Mouse (Mus musculus): ENCODE measurements around the gene Sowaha.

Gene Sowaha

DNA sequence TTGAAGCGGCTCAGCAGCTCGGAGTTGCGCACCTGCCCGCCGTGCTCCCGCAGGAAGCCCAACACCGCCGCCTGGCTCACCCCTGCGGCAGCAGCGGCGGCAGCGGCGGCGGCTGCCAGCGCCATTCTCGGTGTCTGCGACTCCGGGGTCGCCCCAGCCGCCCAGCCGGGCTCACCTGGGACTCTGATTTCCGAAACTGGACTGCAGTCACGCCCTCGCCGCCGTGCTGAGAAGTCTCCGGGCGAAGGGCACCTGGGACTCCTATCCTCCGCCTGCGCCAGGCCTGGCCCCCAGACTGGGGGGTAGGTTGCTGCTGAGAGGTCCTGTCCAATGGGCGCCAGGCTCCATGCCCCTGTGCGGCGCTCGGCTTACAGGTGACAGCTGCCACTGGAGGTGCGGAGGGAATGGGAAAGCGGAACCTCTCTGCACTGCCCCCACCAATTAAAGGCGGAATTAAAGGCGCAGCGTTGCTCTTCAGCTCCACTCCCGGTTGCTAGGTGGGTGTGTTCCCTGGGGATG lies at the start of gene Sowaha, which contains the start of gene Gm9945:
Gene Sowaha, minus strand, starts transcription at position 492 of the 519 bp plus-strand sequence.
Gene Gm9945, plus strand, starts transcription at position 384 of the 519 bp plus-strand sequence.
- DNase-seq (ENCODE audit: extremely low read depth, low read depth, low spot score), result no peak

DNA sequence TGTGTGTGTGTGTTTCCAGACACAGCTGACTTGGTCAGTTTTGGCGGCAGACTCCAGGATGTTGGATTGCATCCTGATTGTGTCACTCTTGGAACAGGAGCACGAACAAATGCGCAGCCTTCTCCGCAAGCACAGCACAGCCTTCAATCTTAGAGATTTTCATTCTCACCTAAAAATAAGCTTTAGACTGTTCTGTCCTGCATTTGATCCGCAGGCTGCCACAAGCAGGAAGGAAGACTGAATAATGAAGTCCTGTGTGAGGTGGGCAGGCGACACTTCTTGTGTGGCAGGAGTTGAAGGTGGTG lies 49.1 kb upstream of the Sowaha start:
- DNase-seq (ENCODE audit: extremely low read depth, low read depth, low spot score), result no peak

DNA sequence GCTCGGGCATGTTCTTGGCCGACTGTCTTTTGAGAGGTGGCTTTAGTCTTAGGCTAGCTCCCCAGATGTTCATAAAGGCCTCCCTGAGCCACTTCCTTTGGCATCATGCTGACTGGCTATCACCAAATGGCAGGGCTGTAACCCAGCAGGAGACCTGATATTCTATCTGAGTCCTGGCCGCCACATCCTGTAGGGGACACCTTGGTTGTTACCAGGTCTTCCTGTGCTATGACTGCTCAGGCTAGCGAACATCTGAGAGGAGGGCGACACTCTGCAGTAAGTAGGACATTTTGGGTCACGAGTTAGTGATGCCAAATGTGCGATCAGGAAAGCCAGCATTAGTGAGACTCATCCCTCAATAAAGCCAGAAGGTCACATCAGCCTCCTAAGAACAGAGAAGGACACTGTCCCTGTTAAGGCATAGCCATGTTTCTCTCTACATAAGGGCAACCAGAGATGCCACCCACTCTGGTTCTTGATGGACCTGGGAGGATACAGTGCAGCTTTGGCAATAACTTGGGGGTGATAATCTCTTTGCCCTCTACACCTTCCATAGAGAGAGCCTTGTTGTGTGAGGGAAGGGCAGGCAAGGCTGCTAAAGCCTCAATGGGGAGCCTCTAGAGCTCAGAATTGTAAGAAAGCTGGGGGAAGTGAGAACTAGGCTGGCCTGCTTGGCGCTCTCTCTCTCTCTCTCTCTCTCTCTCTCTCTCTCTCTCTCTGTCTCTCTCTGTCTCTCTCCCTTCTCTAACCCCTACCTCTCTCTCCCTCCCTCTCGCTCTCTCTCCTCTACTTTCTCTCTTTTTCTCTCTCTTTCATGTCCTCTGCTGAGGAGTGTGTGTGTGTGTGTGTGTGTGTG lies 48.6 kb upstream of the Sowaha start:
- no peak for DNase-seq (ENCODE audit: extremely low read depth, low read depth, low spot score)

DNA sequence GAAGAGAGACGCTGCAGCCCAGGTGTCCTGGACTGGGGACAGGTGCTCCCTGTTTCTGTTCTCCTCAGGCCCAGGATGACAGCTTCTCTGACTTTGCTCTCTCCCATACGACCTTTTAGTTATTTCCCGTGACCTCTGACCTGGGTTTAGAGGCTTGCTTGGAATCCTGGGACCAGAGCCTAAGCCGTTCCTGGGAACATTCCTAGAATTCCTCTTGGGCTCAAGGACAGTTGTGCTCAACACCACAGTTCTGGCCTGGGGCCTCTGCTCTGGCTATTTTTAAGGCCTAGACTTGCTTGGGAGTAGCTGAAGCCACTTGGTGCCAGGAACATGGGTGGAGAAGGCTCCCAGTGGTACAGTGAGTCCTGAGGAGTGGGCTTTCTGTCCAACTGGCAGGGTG lies 45.4 kb upstream of the Sowaha start:
- no peak for DNase-seq (ENCODE audit: extremely low read depth, low read depth, low spot score)

DNA sequence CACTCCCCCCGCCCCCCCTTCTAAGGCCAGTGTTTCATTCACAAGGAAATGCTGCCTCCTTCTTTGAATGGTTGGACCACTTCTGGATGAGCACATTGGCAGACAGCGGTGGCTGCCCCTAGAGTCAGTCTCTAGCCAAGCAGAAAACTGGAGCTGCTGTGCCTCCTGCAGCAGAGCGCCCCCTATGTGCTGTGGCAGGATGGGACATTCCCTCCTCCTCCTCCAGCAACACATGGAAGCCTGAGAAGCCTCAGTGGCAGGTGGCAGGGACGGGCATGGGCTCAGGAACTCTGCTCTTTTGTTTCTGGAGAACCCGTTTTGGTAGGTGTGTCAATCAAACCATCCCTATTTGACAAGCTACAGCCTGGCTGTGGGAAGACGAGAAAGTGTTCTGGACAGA lies 44.8 kb upstream of the Sowaha start:
- no peak for DNase-seq (ENCODE audit: extremely low read depth, low read depth, low spot score)

DNA sequence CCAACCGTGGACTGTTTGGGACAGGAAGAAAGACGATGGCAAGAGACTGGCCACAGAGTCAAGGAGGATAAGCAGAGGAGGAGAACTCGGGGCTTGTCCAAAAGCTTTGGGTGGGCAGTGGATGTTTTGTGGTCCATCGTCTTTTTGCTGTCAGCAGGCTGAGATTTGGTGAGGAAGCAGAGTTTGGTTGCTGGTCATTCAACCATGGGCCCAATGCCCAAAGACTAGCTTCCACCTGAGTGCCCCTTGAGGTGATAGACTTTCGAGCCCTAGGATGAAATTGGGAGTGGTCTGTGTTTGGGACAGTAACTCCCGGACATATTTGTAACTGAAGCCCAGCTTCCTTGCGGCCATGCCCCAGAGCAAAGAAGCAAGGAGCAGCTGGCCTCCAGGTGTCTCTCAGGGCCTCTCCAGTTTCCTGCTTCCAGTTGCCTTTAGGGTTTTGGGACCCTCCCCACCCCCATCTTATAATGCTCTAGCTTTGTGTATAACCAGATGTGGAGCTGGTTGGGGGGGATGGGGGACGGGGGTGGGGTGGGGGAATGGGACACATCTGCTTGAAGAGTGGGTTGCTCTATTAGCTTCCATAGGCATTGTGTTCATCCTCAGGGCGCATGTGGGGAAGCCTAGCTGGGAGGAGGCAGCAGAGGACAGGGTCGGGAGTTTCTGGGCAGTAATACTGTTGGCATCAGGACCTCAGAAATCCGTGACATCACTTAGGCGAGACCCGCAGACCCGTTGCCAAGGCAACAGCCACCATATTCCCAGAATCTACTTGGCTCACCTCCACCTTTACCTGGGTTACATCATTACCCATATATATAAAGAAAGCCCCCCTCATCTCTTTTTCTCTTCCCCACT lies 43.7 kb upstream of the Sowaha start:
- no peak for DNase-seq (ENCODE audit: extremely low read depth, low read depth, low spot score)

DNA sequence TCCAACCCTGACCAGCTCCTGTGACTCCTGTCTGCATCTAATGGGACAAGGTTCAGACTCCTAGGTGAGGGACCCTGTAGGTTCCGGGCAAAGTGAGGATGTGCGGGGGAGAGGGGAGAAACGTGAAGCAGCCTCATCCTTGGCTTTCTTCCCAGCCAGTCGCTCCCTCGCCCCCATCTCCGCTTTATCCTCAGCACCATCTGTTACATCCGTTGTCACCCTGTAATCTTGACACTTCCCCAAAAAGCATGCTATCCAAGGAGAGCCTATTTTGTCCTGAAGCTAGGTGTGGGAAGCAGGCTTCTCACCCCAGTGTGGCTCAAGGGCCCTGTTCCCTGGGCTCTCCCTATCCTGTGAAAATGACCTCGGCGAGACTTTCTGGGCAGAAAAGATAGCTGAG lies 42.9 kb upstream of the Sowaha start:
- no peak for DNase-seq (ENCODE audit: extremely low read depth, low read depth, low spot score)

DNA sequence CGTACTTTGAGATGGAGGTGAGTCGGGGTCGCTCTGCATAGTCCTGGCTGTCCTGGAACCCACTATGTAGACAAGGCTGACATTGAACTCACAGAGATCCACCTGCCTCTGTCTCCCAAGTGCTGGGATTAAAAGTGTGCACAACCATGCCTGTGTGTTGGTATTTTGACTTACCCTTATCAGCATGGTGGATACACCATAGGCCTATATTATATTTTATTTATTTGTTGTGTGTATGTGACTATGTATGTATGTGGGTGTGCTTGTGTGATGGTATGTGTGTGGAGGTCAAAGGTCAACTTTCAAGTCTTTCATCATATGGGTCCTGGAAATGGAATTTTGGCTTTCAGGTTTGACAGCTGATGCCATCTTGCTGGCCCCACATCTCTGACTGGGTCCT lies 42.3 kb upstream of the Sowaha start:
- DNase-seq (ENCODE audit: extremely low read depth, low read depth, low spot score), result no peak

DNA sequence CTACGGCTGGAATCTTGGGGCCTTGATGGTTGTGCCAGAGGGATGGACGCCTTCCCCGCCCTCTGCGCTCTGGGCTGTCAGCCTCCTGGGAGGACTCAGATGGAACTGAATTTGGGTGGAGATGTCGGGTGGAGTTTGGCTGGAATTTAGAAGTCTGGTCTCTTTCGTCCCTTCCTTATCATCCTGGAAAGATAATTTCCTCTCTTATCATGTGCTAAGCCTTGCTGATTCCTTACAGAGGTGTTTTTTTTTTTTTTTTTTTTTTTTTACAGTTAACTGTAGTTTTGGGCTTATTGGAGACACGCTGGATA lies 41.7 kb upstream of the Sowaha start:
- DNase-seq (ENCODE audit: extremely low read depth, low read depth, low spot score), result no peak

DNA sequence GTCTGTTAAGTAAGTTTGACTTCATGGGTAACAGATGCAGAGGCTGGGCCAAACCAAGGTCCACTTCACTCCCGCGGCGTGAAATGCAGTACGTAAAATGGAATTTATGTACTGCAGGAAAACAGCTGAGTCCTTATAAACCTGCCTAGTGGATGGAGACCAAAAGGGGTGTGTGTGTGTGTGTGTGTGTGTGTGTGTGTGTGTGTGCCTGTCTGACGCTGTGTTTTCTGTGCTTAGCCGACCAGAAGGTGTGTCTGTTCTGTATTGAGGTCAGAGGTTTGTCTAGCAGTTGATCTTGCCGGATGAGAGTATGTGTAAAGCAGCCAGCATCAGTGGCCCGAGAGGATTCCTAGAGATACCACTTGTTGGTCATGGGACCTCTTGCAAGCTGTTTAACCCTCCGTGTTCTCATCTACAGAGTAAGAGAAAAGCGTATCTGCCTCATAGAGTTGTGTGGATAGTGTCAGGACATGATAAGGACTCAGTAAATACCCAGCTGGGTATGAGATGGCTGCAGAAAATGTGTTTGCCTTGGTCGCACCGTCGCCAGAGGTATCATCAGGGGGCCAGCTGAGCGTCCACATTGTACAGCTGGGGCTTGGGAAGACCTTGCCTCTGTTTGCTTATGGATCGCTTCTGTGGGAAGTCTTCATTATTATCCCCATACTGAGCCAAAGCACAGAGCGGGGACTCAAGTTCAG lies 41.2 kb upstream of the Sowaha start:
- no peak for DNase-seq (ENCODE audit: extremely low read depth, low read depth, low spot score)

DNA sequence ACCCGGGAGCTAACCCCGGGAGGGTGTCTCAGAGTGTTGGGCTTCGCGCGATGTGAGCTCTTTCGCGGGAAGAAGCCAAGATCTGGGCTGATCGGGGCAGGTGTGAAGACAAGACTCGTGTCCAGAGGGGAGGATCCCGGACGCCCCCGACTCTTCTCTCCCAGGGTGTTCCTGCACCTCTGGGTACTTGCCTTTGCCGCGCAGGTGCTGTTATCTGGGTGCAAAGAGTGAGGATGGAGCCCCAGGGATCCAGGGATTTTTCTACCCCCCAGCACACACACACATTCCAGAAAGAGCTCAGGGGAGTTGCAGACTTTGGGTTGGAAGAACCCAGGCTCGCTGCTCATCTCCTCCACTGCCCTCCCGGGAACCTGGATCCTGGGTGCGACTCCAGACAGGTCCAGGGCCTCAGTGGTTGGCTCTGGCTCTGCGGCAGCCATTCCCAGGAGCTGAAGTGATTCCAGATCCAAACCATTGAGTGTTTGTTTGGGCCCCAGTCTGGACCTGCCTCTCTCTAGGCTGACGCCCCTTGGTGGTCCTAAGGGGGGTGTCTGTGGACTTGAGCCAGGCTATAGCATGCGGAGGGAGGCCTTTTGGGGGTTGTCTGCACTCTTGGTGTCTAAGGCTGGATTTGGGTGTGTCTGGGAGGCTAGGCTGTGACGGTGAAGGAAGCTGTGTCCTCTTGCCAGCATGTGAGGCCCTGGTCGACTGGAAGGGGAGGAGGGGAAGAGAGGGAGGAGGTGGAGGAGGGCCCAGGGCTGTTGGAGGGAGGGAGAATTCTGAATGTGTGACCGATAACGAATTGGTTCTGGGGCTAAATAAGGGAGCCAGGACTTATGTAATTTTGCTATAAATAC lies 40.3 kb upstream of the Sowaha start:
- DNase-seq (ENCODE audit: extremely low read depth, low read depth, low spot score), result no peak

DNA sequence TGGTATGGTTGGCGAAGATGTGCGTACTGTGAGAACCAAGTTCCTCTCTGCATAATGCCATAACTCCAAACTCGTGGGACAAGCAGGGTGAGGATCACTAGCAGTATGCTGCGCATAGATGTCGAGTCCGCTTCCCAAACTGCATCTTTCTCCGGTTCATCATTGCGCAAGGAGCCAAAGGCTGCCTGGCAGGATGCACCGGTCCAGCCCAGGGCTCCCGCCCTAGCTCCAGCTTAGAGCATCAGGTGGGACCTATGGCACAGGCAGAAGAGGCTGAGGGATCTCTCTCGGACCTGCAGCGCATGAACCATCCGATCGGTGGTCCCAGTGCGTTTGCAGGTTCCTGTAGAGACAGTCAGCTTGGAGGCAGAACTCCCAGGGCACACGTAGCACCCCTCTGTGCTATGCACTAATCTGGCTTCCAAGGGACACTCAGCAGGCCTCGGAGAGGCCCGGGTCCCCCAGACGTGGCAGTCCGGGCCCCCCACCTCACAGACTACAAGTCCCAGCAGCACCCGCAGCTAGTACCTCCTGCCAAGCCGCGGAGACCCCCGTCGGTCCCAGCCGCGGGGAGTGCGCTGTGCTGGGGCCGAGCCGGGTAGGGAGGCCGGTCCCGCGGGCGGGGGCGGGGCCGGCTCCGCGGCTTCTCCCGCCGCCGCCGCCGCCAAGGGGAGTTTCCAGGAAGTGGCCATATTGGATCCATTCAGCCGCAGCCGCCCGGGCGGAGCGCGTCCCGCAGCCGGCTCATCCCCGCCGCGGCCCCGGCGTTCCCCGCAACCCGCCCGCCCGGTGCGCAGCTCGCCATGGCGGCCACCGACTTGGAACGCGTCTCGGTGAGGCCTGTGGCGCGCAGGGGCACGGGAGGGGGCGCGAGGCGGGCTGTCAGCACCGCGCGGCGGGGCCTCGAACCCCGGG lies 39.4 kb upstream of the Sowaha start, which contains the start of gene Sept8:
Gene Sept8, plus strand, starts transcription at position 51 of the 915 bp plus-strand sequence.
- DNase-seq (ENCODE audit: extremely low read depth, low read depth, low spot score), result no peak

DNA sequence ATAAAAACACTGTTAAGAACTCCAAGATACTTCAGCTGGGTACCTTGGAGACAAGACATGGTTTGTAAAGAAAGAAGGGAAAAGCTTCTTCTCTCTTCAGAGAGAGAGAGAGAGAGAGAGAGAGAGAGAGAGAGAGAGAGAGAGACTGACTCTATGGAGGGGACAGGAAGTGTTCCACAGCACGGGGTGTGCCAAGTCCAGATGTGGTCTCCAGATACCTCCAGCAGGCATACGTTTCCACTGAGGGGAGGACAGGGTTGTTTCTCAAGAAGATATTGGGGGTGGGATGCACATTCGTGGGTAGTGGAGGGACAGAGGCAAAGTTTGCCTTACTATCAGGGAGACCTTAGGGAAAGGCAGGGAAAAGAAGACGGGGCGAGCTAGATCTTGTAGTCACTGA lies 38.7 kb upstream of the Sowaha start:
- DNase-seq (ENCODE audit: extremely low read depth, low read depth, low spot score), result no peak

DNA sequence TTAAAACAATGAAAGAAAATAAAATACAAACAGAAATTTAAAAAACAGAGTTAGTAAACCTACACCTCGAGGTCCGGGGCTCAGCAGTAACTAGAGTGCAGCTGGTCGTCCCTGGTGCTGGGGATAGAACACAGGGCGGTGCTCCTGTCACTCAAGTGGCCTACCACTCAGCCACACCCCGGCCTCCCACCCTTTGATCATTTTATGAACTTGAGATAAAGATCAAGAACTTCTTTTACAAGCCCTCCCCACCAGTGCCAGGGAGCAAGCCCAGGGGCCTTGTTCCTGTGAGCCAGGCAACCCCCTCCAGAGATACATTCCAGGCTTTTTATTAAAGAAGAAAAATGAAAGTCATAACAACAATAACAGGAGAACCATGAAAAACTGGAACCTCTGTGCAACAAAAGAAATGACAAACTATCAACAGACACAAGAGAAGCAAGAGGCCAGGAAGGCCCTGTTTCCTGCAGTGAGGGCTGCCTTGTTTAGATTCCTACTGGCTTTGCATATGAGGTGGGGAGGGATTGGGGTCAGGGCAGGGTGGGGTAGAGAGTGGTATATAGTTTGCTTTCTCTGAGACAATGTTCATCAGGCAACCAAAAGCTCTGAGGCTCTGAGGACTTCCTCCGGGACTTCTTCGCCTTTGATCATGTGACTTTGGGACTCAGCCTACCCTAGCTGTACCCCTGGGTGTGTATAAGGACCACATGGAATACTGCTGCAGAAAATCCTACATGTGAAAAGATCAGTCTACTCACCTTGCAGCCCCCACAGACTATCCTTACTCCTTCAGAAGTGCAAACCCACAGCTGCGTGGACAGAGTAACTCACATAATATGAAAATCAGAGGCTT lies 36.9 kb upstream of the Sowaha start:
- no peak for DNase-seq (ENCODE audit: extremely low read depth, low read depth, low spot score)

DNA sequence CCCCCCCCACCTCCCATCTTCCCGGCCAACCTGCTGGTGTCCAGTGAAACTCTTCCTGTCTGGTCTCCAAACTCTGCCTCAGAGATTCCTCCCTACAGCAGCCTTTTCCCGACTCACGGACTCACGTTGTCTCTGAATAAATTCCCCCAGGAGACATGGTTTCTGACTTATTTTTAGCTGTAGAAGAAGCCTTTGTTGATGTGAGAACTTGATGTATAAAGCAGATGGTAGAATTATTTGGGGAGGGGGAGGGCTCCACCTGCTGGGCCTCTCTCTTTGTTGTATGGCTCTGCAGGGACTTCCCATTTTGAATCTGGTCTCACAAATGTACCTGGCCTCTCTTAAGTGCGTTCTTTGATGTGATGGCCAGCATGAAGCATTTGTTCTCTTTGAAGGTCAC lies 30.3 kb upstream of the Sowaha start:
- no peak for DNase-seq (ENCODE audit: extremely low read depth, low read depth, low spot score)

DNA sequence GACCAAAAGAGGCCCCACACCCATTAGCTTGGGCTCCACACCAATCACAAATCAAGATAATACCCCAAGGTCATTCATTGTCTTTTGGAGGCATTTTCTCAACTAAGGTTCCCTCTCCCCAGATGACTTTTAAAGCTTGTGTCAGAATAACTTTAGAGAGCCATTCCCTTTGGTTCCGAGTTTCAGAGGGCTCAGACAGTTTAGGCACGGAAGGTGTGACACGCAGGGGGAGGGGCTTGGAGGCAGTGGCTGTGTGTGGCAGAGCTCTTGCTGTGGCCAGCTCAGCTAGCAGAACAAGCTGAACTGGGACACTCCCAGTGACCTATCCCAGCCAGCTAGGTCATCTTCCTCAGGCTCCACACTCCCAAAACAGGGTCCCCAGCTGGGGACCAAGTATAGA lies 28.5 kb upstream of the Sowaha start:
- DNase-seq (ENCODE audit: extremely low read depth, low read depth, low spot score), result no peak

DNA sequence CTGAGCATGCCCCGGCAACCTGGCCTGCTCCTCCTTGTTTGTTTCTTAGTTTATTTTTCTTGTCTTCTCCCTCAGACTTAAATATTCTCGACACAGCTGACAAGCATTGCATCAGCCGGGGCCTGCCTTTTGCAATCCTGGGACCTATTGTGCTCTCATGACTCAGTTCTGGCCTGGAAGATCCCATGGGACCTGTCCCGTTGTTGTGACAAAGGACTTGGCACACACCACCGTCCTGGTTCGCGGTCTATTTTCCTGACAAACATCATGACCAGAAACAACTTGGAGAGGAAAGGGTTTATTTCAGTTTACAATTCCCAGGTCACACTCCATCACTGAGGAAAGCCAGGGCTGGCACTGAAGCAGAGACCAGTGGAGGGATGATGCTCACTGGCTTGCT lies 28.1 kb upstream of the Sowaha start:
- peak; percentile 42 for DNase-seq (ENCODE audit: extremely low read depth, low read depth, low spot score)

DNA sequence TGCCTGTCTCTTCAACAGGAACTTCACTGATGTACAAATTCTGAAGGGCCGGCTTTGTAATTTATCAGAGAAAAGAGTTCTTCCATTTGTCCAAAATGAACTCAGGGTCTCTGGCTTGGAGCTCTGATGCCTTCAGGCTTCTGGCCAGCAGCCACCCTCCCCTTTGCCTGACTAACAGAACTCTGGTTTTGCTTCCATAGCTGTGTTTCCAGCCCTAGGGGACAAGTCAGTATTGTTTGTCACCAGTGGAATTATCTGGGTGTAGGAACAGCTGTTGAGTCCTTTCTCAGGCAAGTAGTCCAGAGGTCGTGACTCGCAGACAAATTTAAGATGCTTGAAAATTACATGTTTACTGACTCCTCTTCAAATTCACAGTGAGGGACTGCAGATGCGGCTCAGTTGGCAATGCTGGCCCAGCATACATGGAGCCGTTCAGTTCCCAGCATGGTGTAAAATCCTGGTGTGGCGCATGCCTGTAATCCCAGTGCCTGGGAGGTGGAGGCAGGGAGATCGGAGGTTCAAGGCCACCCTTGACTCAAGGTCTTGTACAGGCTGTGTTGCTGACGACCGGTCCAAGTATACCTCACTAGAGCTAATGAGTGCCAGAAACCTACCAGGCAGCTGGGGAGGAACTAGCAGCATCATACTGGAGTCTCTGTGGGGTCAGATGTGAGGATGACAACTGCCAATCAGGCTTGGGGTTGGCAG lies 27.2 kb upstream of the Sowaha start:
- no peak for DNase-seq (ENCODE audit: extremely low read depth, low read depth, low spot score)

Data from fat pad, adult 2 months (tissue).